8 mouse cellular contexts compared by ENCODE assay signal in the genomic region with DNA sequence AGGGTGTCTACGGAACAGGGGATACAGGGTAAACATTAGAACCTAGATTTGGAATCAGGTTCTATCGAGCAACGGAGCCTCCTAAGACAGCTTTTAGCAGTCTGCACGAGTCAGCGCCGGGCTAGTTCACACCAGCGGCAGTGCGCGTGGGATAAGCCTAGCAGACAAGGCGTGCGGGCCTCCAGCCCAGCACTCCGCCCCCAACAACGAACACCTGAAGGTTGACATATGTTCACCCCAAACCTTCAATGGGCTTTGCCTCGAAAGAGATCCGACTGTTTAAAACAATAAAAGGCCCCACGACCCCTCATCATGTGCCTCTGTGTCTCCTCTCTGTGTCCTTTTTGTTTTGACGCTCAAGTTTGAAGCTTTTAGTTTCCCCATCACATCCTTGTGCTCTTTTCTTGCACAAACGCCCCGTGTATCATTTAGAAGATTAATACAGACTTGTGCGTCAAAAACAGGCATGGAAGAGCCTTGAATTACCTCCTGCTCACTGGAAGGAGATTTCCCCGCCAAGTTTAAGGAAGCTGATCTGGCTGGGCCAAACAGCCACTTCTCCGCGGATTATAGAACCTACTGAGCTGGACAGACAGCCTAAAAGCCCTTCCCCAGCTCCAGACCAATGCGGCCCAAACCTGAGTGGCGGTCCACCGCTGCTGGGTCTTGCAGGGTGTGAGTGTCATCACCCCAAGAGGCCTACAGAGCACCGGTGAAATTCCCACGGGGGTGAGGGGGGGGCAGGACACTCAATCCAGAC. TPM values are rescaled to one million over a fixed set of nuclear protein-coding genes. Genes with fewer than 3 reads are reported as not detected.
DNase-seq lines count a peak whose midpoint lies in the region; ATAC-seq and TF ChIP-seq lines count a peak whose summit lies in the region.

No protein-coding gene starts in this region.

- ATAC-seq in forebrain, embryonic 16.5 days, result peak; percentile 14; the same call in 1 of the 2 replicates
- peak; percentile 30 for ATAC-seq in midbrain, embryonic 15.5 days (replicated peaks)

- no peaks in the 10 kb centered on the region for H3K9me3 ChIP-seq in forebrain, embryonic 16.5 days (ENCODE audit: control insufficient read depth, low read length)
- no peaks in the 10 kb centered on the region for H3K9me3 ChIP-seq in midbrain, embryonic 15.5 days

- H3K36me3 ChIP-seq in forebrain, embryonic 16.5 days (ENCODE audit: control insufficient read depth, insufficient read depth), result no peaks in the 10 kb centered on the region
- H3K36me3 ChIP-seq in midbrain, embryonic 15.5 days (replicated peaks), result no peaks in the 10 kb centered on the region

- TF ChIP-seq CTCF in left cerebral cortex, adult 2 months (IDR thresholded peaks at IDR 0.05), result no peak

- H3K27me3 ChIP-seq in forebrain, embryonic 16.5 days (replicated peaks; ENCODE audit: control insufficient read depth, insufficient read depth, low read length), result peaks cover 33% of the 10 kb centered on the region
- peaks cover 35% of the 10 kb centered on the region; the same call in 1 of the 2 replicates for H3K27me3 ChIP-seq in midbrain, embryonic 15.5 days (replicated peaks)

- peaks cover 13% of the 10 kb centered on the region for H3K4me1 ChIP-seq in forebrain, embryonic 16.5 days (replicated peaks; ENCODE audit: control insufficient read depth, insufficient read depth, low read length)
- H3K4me1 ChIP-seq in midbrain, embryonic 15.5 days, result peaks cover 21% of the 10 kb centered on the region

- peak overlapping the region; percentile 60; the same call in 1 of the 2 replicates for H3K9ac ChIP-seq in forebrain, embryonic 16.5 days (replicated peaks; ENCODE audit: low read depth, low read length)
- peak overlapping the region; percentile 40 for H3K9ac ChIP-seq in midbrain, embryonic 15.5 days

- intact Hi-C loops in left cerebral cortex, adult 2 months (cut with DNase I), result loop anchor here (5.0 to 10.0 kb wide), 7 partner anchors 181 to 1736 kb away; no protein-coding TSS in a partner anchor

- H3K27ac ChIP-seq in left cerebral cortex, adult 2 months, result no peak overlapping the region
- no peak overlapping the region; the same call in 1 of the 2 replicates for H3K27ac ChIP-seq in forebrain, embryonic 16.5 days (ENCODE audit: low read length)
- H3K27ac ChIP-seq in midbrain, embryonic 15.5 days, result peak overlapping the region; percentile 94; the same call in 1 of the 2 replicates

- WGBS in forebrain, embryonic 16.5 days, result 5% methylated on average over 28 of the region's 28 CpGs
- 3% methylated on average over 28 of the region's 28 CpGs for WGBS in midbrain, embryonic 15.5 days

- DNase-seq in left cerebral cortex, adult 2 months (ENCODE audit: extremely low spot score in 1 of 2, low spot score in 2 of 2), result no peak
- no peak for DNase-seq in left cerebral cortex, adult 9 months (ENCODE audit: low spot score in 2 of 2)
- peak; percentile 66 to 68 for DNase-seq in cerebellum, adult 18-20 months
- peak; percentile 51 to 63 for DNase-seq in kidney, postnatal 4 days
- no peak for DNase-seq in layer of hippocampus, postnatal 14 days (ENCODE audit: low spot score in 2 of 2)
- DNase-seq in right cerebral cortex, postnatal 14 days, result no peak

- H3K4me2 ChIP-seq in forebrain, embryonic 16.5 days (ENCODE audit: low read length), result peak overlapping the region; percentile 87
- H3K4me2 ChIP-seq in midbrain, embryonic 15.5 days, result peak overlapping the region; percentile 95

- H3K4me3 ChIP-seq in left cerebral cortex, adult 2 months, result peak overlapping the region; percentile 48
- H3K4me3 ChIP-seq in forebrain, embryonic 16.5 days (replicated peaks; ENCODE audit: low read length), result peak overlapping the region; percentile 69
- peak overlapping the region; percentile 72 for H3K4me3 ChIP-seq in midbrain, embryonic 15.5 days

RNA-seq across cellular contexts. Expression of gene Meis1, which starts 2.3 kb away (rescaled TPM):
- 1 to 10 TPM; 4.8 to 4.9 TPM for total RNA-seq in left cerebral cortex, adult 2 months (2021)
- 28.5 and 41.4 TPM in 2 replicates for polyA plus RNA-seq in forebrain, embryonic 16.5 days (2015; fragmentation: Nextera tagmentation; extraction: Ambion mirVana)
- 38.5 and 43.1 TPM in 2 replicates for polyA plus RNA-seq in midbrain, embryonic 15.5 days (2015; fragmentation: Nextera tagmentation; extraction: Ambion mirVana)
- total RNA-seq in layer of hippocampus, postnatal 14 days (2021), result 1 to 10 TPM; 2.0 to 2.9 TPM

Comparison
In these comparisons a context has a peak if more than half of its experiments do, and no peak if none do; other contexts are left out.
1. DNase-seq: peak in cerebellum, adult 18-20 months (2 of 2) and kidney, postnatal 4 days (2 of 2); none in left cerebral cortex, adult 2 months (0 of 2), left cerebral cortex, adult 9 months (0 of 2), layer of hippocampus, postnatal 14 days (0 of 2) and right cerebral cortex, postnatal 14 days (single experiment).
2. Peak in every context shown above with its lines, with median percentiles within 50 percentile points of each other: H3K4me3 ChIP-seq.